Mouse (Mus musculus): Measurements from ENCODE around the gene Pck1. TPM values are rescaled to one million over a fixed set of nuclear protein-coding genes. Genes with fewer than 3 reads are reported as not detected.
A peak's percentile ranks its signal among the peaks of the same experiment; 100 is the strongest.

Gene Pck1
- polyA plus RNA-seq, 1 experiment, result 16.4 TPM

DNA sequence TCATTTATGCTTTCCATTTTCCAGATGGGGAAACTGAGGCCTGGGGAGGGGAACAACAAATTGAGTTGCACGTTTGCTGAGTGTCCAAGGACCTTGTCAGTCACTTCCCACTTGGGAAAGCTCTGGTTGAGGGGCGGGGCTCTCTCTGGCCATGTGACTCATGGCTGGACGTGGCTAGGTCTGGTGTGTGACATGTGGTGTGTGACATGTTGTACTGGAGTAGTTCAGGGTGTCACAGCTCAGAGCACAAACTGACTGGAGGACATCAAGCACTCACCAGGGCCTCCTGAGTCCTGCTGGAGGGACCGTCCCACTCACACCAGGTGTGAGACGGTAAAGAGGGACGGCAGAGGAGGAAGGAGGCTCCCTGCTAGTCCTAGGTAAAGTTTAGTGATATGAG lies 32.4 kb downstream of the Pck1 start:
- no peak overlapping the region for H3K4me3 ChIP-seq (replicated peaks; ENCODE audit: control insufficient read depth, low read depth, low read length)
- no peak for TF ChIP-seq POLR2A (IDR thresholded peaks at IDR 0.05; ENCODE audit: borderline replicate concordance, control insufficient read depth, low read depth, low read length)
- no peak for TF ChIP-seq CTCF (IDR thresholded peaks at IDR 0.05; ENCODE audit: control insufficient read depth, insufficient read depth, low read length)
- no peak overlapping the region for H3K27ac ChIP-seq (ENCODE audit: control insufficient read depth, insufficient read depth, low read depth, low read length, poor library complexity)
- H3K4me1 ChIP-seq (ENCODE audit: control insufficient read depth, insufficient read depth, low read length), result no peaks in the 10 kb centered on the region
- WGBS, result 52% methylated on average over 6 of the region's 6 CpGs

DNA sequence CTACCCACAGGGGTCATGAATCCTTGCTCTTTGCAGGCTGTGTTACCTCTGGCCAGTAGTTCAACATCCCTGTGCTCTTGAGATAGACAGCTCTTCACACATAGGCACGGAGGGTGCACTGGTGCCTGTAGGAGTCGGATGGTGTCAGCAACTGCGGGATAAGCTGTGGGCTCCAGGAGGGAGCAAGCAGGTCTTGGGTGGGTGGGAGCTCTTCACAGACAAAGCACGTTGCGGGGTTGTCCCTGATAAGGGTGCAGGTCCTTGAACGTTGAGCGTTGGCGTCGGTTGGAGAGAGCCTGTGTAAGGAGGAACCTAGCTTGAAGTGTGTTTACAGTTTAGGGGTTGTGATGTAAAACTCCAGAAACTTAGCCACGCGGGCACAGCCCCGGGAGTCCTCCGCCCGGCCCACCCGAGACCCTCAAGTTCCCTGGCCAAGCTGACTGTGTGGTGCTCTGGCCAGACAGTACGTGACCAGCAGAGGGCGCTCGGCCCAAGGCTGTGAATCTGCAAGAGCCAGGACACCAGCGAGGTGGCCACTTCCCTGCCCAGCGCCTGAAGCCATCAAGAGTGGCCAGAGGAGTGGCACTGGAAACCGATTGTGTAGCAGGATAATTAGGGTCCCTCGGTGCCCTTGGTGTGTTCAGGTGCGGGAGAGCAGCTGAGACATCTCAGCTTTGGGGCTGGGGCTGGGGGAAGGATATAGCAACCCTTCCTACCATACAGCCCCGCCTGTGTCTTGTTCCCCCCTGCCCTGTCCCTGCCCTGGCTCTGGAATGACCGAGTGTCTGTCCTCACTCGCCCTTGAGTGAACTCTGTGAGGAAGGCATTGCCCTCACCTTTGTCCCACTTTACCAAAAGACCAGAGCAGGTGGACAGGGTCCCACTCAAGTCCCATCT lies 33.4 kb downstream of the Pck1 start:
- H3K4me1 ChIP-seq (ENCODE audit: control insufficient read depth, insufficient read depth, low read length), result no peaks in the 10 kb centered on the region
- no peak overlapping the region for H3K4me3 ChIP-seq (replicated peaks; ENCODE audit: control insufficient read depth, low read depth, low read length)
- WGBS, result 17% methylated on average over 26 of the region's 26 CpGs
- no peak overlapping the region for H3K27ac ChIP-seq (ENCODE audit: control insufficient read depth, insufficient read depth, low read depth, low read length, poor library complexity)
- TF ChIP-seq POLR2A (IDR thresholded peaks at IDR 0.05; ENCODE audit: borderline replicate concordance, control insufficient read depth, low read depth, low read length) (peak; percentile 19; the same call in 1 of the 2 replicates), CTCF (IDR thresholded peaks at IDR 0.05; ENCODE audit: control insufficient read depth, insufficient read depth, low read length) (peak; percentile 98)

DNA sequence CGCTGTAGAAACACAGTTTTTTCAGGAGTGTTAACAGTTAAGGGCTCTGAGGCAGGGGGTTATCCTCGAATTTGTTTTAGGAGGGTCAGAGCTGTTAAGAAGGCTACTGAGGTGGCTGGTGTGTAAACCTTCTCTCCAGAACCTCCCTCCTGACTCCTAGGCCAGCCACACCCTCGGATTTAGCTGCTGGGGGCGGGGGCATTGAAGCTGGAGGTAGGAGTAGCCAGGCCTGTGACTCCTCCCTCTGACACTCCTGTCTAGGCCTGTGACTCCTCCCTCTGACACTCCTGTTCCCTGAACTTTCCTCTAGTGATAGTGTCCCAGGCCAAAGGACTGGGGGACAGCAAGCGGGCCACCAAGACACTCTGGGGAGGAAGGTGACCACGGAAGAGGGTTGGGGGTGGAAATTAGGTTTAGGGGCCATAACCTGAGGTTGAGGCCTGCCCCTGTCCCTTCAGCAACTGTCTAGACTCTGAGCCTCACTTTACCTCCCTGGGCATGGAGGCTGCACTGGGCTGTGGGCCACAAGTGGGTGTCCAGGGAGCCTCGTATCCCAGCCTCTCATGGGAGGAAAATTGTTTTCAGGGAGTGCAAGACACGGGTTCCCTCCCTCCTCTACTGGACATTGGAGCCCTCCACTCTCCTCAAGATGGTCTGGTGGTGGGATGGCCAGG lies 34.5 kb downstream of the Pck1 start:
- Histone ChIP-seq H3K4me1 (ENCODE audit: control insufficient read depth, insufficient read depth, low read length) (no peaks in the 10 kb centered on the region), H3K27ac (ENCODE audit: control insufficient read depth, insufficient read depth, low read depth, low read length, poor library complexity) (no peak overlapping the region), H3K4me3 (replicated peaks; ENCODE audit: control insufficient read depth, low read depth, low read length) (no peak overlapping the region)
- WGBS, result 50% methylated on average over 8 of the region's 8 CpGs
- TF ChIP-seq CTCF (IDR thresholded peaks at IDR 0.05; ENCODE audit: control insufficient read depth, insufficient read depth, low read length), result no peak
- TF ChIP-seq POLR2A (IDR thresholded peaks at IDR 0.05; ENCODE audit: borderline replicate concordance, control insufficient read depth, low read depth, low read length), result no peak

DNA sequence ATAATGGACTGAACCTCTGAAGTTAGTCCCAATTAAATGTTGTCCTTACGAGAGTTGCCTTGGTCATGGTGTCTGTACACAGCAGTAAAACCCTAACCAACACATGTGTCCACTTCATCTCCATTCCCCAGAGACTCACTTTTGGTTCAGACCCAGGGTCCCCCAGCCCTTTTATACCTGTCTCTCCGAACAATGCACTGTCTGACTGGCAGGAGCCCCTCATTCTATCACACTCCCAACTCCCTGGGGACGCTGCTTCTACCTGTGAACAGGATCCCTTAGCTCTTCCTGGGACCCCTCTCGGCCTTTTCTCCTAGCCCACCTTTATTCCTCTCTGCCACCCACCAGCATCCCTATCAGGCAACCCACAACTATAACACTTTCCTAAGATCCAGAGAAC lies 41.9 kb downstream of the Pck1 start:
- TF ChIP-seq POLR2A (IDR thresholded peaks at IDR 0.05; ENCODE audit: borderline replicate concordance, control insufficient read depth, low read depth, low read length) (no peak), CTCF (IDR thresholded peaks at IDR 0.05; ENCODE audit: control insufficient read depth, insufficient read depth, low read length) (no peak)
- Histone ChIP-seq H3K4me1 (ENCODE audit: control insufficient read depth, insufficient read depth, low read length) (no peaks in the 10 kb centered on the region), H3K4me3 (replicated peaks; ENCODE audit: control insufficient read depth, low read depth, low read length) (no peak overlapping the region), H3K27ac (ENCODE audit: control insufficient read depth, insufficient read depth, low read depth, low read length, poor library complexity) (no peak overlapping the region)
- 73% methylated on average over 4 of the region's 4 CpGs for WGBS

DNA sequence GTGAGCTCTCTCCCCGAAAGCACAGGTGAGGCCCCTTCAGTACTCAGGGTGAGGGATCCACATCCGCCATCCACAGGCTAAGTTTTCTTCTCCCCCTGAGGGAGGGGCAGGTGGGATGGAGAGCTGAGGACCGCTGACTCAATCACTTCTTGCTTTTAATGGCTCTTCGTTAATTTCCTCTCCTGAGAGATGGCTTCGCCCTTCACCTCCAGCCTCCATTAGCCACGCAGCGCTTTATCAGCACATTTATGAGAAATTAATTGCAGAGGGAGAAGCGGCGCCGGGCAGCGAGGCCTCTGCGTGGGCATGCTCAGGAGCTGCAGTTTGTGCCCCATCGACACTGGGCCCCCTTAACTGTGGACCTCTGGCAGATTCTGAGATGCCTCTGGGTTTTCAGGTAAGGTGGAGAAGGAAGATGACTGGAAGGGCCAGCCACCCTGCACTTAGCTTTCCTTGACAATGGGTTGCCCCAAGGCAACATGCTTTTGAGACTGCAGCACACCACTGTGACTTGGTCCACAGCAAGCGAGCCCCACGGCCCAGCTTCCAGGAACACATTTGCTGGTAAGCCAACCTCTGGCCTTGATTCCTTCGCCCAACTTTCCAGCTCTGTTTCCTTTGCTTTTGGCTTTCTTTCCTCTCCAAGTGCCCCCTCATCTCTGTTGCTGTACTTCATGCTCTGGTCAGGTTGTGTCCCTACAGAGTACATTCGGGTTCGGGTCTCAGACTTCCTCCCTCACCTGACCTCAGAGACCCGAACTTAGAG lies 50.3 kb downstream of the Pck1 start:
- TF ChIP-seq CTCF (IDR thresholded peaks at IDR 0.05; ENCODE audit: control insufficient read depth, insufficient read depth, low read length) (no peak), POLR2A (IDR thresholded peaks at IDR 0.05; ENCODE audit: borderline replicate concordance, control insufficient read depth, low read depth, low read length) (no peak)
- H3K4me1 ChIP-seq (ENCODE audit: control insufficient read depth, insufficient read depth, low read length), result no peaks in the 10 kb centered on the region
- H3K27ac ChIP-seq (ENCODE audit: control insufficient read depth, insufficient read depth, low read depth, low read length, poor library complexity), result no peak overlapping the region
- H3K4me3 ChIP-seq (replicated peaks; ENCODE audit: control insufficient read depth, low read depth, low read length), result no peak overlapping the region
- WGBS, result 85% methylated on average over 19 of the region's 19 CpGs

DNA sequence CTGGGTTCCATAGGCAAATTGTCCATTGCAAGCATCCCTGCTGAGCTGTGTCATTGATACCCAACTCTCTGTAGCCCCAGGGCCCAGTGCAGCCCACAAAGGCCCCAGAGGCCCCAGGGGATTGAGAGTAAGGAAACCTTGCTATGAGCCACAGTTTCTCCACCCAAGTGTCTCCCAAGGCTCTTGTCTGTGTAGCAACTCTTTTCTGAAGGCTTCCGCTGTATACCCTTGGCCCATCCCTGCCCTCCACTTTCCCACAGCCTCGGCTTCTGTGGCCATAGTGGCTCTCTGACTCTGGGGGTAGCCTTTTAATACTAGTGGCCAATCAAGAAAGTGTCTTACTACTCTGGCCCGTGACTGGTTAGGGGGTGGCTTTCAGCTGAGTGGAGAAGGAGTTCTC lies 50.9 kb downstream of the Pck1 start:
- Histone ChIP-seq H3K4me3 (replicated peaks; ENCODE audit: control insufficient read depth, low read depth, low read length) (no peak overlapping the region), H3K27ac (ENCODE audit: control insufficient read depth, insufficient read depth, low read depth, low read length, poor library complexity) (no peak overlapping the region), H3K4me1 (ENCODE audit: control insufficient read depth, insufficient read depth, low read length) (no peaks in the 10 kb centered on the region)
- WGBS, result 73% methylated on average over 3 of the region's 3 CpGs
- no peak for TF ChIP-seq POLR2A (IDR thresholded peaks at IDR 0.05; ENCODE audit: borderline replicate concordance, control insufficient read depth, low read depth, low read length)
- TF ChIP-seq CTCF (IDR thresholded peaks at IDR 0.05; ENCODE audit: control insufficient read depth, insufficient read depth, low read length), result no peak

DNA sequence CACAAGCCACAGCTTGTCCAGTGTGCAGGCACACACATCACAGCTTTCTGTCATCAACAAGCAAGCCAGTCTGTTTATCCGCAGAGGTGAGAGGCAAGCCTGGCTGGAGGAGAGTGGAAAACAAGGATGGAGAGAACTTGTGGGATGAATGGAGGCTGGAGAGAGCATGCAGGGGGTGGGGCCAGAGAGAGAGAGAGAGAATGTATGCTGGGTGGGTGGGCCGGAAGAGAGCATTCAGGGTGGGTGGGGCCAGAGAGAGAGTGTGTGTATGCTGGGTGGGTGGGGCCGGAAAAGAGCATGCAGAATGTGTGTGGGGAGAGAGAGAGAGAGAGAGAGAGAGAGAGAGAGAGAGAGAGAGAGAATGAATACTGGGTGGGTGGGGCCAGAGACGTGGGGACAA lies 51.8 kb downstream of the Pck1 start:
- Histone ChIP-seq H3K4me1 (ENCODE audit: control insufficient read depth, insufficient read depth, low read length) (no peaks in the 10 kb centered on the region), H3K4me3 (replicated peaks; ENCODE audit: control insufficient read depth, low read depth, low read length) (no peak overlapping the region), H3K27ac (ENCODE audit: control insufficient read depth, insufficient read depth, low read depth, low read length, poor library complexity) (no peak overlapping the region)
- TF ChIP-seq CTCF (IDR thresholded peaks at IDR 0.05; ENCODE audit: control insufficient read depth, insufficient read depth, low read length), result no peak
- TF ChIP-seq POLR2A (IDR thresholded peaks at IDR 0.05; ENCODE audit: borderline replicate concordance, control insufficient read depth, low read depth, low read length), result no peak
- 76% methylated on average over 4 of the region's 4 CpGs for WGBS

Data from bone marrow, adult 2 months (tissue).